Mouse (Mus musculus) liver, embryonic 14.5 days (tissue): ENCODE data around the gene Gm4491.

Source experiments
- CTCF ChIP-seq: IDR thresholded peaks from 2 replicates; pipeline ENCODE4 v1.5.1; 2016; ENCODE audit warnings: antibody characterized with exemption, low read depth, control low read depth
- EP300 ChIP-seq: IDR thresholded peaks from 2 replicates; pipeline ENCODE4 v1.6.1; 2016; ENCODE audit warnings: antibody characterized with exemption, low read depth

DNA sequence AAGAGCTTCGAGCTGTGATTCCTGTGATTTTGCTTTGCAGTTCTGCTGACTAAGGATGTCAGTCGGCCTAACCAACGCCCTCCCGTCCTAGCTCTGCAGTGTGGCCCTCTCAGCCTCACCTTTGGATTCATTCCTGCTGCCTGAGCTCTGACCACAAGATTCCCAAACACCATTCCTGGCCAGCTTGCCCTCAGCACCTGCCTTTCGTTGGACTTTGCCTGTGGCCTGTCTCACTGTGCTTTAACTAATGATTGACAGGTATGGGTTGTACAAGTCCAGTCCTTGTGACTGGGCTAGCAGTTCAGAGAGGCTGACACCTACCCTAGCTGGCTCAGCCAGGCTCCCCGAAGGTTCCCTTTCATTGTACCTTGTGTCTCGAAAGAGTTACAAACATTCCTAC is 26.6 kb downstream of the Gm4491 start:
- TF ChIP-seq CTCF (no peak), EP300 (no peak)
